Mouse (Mus musculus) forebrain, embryonic 10.5 days (tissue): ENCODE measurements around the gene Gpr171. TPM values are rescaled to one million over a fixed set of nuclear protein-coding genes. Genes with fewer than 3 reads are reported as not detected.
"Not testable (repeated sequence)": the region's sequence is repeated elsewhere in the genome, so short reads cannot be mapped to it uniquely, and the experiment has no call there.

Experiments used
- DNase-seq: peaks from one replicate; pipeline ENCODE4 v3.0.0-alpha.2; 2017; ENCODE audit warnings: low spot score; ENCODE audit errors: extremely low spot score
- H3K27ac ChIP-seq: fragments of 300-500 bp; sonication (generic); 2 replicates; pipeline ENCODE4 v1.5.1; 2016; ENCODE audit warnings: mild to moderate bottlenecking
- H3K27me3 ChIP-seq: fragments of 300-500 bp; sonication (generic); 2 replicates; pipeline ENCODE4 v1.6.1; 2016; ENCODE audit warnings: mild to moderate bottlenecking; ENCODE audit not compliant: poor library complexity, severe bottlenecking
- H3K36me3 ChIP-seq: fragments of 300-500 bp; sonication (generic); replicated peaks from 2 replicates; pipeline ENCODE4 v1.6.1; 2016; ENCODE audit warnings: mild to moderate bottlenecking, moderate library complexity
- H3K4me1 ChIP-seq: fragments of 300-500 bp; sonication (generic); 2 replicates; pipeline ENCODE4 v1.6.1; 2016
- H3K4me3 ChIP-seq: fragments of 300-500 bp; sonication (generic); 2 replicates; pipeline ENCODE4 v1.5.1; 2016; ENCODE audit warnings: mild to moderate bottlenecking, moderate library complexity
- H3K9me3 ChIP-seq: fragments of 300-500 bp; sonication (generic); 2 replicates; pipeline ENCODE4 v1.6.1; 2016; ENCODE audit warnings: mild to moderate bottlenecking, moderate library complexity
- WGBS: fragments of 180-500 bp; shearing (Covaris S2); methylation state at CpG from one replicate; pipeline ENCODE4 v1.1.7; 2016; 5-methylcytosine and 5-hydroxymethylcytosine counted together
- polyA plus RNA-seq: library from polyadenylated mRNA; unstranded; fragments of >200 nt; fragmentation: Nextera tagmentation; extraction: Ambion mirVana; gene quantifications from 2 replicates; pipeline ENCODE4 v1.2.1, GENCODE M21; 2016

Gene Gpr171
- polyA plus RNA-seq, 1 experiment from 2014 or later: 1.6 TPM

DNA sequence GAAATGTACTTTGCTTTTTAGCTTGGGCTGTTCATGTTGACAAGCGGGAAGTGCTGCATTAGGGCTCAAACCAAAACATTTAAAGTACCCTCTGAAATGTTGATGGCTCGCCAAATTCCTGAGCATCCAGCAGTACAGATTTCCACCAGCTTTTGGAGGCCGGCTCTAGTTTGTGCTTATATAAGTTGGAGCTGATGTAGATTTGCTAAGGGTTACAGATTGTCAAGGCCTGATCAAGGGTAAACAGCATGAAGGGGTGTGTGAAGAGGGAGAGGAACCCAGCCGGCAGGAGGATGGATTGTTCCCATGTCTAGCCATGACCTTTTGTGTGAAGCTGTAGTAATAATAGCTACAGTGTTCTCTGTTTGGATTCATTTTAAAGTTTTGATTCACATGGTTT lies 29.5 kb upstream of the Gpr171 start:
- H3K27ac ChIP-seq: no peak overlapping the region
- H3K36me3 ChIP-seq: no peaks in the 10 kb centered on the region
- no peak overlapping the region for H3K4me3 ChIP-seq
- DNase-seq: no peak
- H3K4me1 ChIP-seq: no peaks in the 10 kb centered on the region
- 92% methylated on average over 4 of the region's 4 CpGs for WGBS
- no peaks in the 10 kb centered on the region for H3K9me3 ChIP-seq
- H3K27me3 ChIP-seq: no peaks in the 10 kb centered on the region

GRCm38 (mm10) chr3:59130431-59130830 lies 28.8 kb upstream of the Gpr171 start:
- DNase-seq: no peak

GRCm38 (mm10) chr3:59129547-59129946 lies 27.9 kb upstream of the Gpr171 start:
- WGBS: 91% methylated on average over 3 of the region's 3 CpGs
- no peaks in the 10 kb centered on the region for H3K9me3 ChIP-seq
- DNase-seq: no peak
- no peaks in the 10 kb centered on the region for H3K36me3 ChIP-seq
- H3K27me3 ChIP-seq: no peaks in the 10 kb centered on the region
- no peak overlapping the region for H3K27ac ChIP-seq
- H3K4me3 ChIP-seq: no peak overlapping the region
- no peaks in the 10 kb centered on the region for H3K4me1 ChIP-seq

More at GRCm38 (mm10) chr3:59130431-59130830, 28.8 kb upstream of the Gpr171 start:
- Histone ChIP-seq H3K27ac (no peak overlapping the region), H3K36me3 (no peaks in the 10 kb centered on the region), H3K9me3 (no peaks in the 10 kb centered on the region), H3K27me3 (no peaks in the 10 kb centered on the region), H3K4me3 (no peak overlapping the region), H3K4me1 (no peaks in the 10 kb centered on the region)
- 79% methylated on average over 8 of the region's 8 CpGs for WGBS

GRCm38 (mm10) chr3:59128681-59129080 lies 27.1 kb upstream of the Gpr171 start:
- Histone ChIP-seq H3K36me3 (no peaks in the 10 kb centered on the region), H3K27ac (no peak overlapping the region), H3K27me3 (no peaks in the 10 kb centered on the region), H3K4me1 (0 out of 2 replicates have a peak, but pooled peaks cover 2% of the 10 kb centered on the region), H3K4me3 (no peak overlapping the region), H3K9me3 (no peaks in the 10 kb centered on the region)
- 79% methylated on average over 20 of the region's 20 CpGs for WGBS
- no peak for DNase-seq

DNA sequence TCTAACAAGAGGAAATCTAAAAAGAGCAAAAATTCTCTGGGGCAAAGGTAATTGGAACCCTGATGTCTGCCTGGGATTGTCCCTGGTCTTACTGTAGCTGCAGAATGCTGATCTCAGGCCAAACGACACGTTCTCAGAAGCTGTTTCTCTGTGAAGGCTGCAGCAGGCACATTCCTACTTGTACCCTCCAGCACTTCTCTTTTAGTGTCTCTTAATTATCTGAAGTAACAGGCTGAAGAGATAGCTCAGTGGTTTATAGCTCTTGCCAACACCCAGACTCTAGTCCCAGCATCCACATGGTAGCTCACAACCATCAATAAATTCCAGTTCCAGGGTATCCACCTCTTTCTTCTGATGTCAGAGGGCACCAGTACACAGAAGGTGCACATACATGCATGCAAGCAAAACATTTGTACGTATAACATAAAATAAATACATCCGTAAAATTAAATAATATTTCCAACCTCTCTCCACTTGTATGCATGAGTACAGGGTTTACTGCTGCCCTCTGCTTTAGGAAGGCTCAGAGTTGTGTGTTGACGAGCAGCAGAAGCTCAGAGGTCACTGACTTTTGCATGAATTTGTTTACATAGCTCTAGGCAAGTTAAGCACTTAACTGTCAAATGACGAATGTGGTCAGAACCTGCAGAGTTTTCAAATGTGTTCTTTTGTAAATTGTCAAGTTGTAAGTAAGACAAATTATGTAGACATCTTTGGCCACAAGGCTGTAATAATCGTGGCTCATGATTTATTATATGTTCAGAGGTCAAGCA lies 24.3 kb upstream of the Gpr171 start:
- no peaks in the 10 kb centered on the region for H3K36me3 ChIP-seq
- H3K4me1 ChIP-seq: peaks cover 11% of the 10 kb centered on the region
- no peaks in the 10 kb centered on the region for H3K9me3 ChIP-seq
- DNase-seq: no peak
- no peaks in the 10 kb centered on the region for H3K27me3 ChIP-seq
- no peak overlapping the region for H3K4me3 ChIP-seq
- H3K27ac ChIP-seq: no peak overlapping the region
- WGBS: 74% methylated on average over 7 of the region's 7 CpGs

- H3K27me3 ChIP-seq: no peaks in the 10 kb centered on the region
- WGBS: 78% methylated on average over 5 of the region's 5 CpGs
- H3K27ac ChIP-seq: no peak overlapping the region
- peaks cover 13% of the 10 kb centered on the region for H3K4me1 ChIP-seq
- no peak for DNase-seq
- no peaks in the 10 kb centered on the region for H3K9me3 ChIP-seq
- H3K36me3 ChIP-seq: no peaks in the 10 kb centered on the region
- no peak overlapping the region for H3K4me3 ChIP-seq
Observed at GRCm38 (mm10) chr3:59125022-59125421, 23.4 kb upstream of the Gpr171 start.

GRCm38 (mm10) chr3:59121780-59122449 lies 20.3 kb upstream of the Gpr171 start:
- DNase-seq: no peak
- Histone ChIP-seq H3K4me1 (peaks cover 13% of the 10 kb centered on the region), H3K27me3 (no peaks in the 10 kb centered on the region), H3K27ac (no peak overlapping the region), H3K4me3 (no peak overlapping the region), H3K9me3 (no peaks in the 10 kb centered on the region), H3K36me3 (no peaks in the 10 kb centered on the region)
- WGBS: 69% methylated on average over 7 of the region's 7 CpGs

DNA sequence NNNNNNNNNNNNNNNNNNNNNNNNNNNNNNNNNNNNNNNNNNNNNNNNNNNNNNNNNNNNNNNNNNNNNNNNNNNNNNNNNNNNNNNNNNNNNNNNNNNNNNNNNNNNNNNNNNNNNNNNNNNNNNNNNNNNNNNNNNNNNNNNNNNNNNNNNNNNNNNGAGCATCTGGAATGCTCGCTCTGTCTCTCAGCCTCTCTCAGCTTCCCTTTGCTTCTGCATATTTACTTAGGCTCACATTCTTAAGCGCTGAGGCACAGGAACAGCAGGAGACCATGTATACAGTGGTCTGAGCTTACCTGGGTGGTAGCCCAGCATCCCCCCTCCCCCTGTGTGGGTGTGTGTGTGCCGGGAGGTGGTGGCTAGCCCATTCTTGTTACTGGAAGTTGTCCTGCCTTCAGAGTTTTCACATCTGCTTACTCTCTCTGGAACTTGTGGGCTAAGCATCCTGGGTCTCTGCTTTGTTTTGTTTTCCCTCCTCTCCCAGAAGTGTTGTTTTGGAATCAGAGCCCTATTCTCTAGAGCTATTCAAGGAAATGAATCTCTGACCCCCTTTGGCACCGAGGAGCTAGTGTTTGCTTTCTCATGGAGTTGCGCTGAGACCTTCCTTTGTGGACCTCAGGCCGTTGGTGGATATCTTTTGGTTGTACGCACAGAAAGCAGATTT lies 19.6 kb upstream of the Gpr171 start:
- Histone ChIP-seq H3K4me1 (peaks cover 13% of the 10 kb centered on the region), H3K27ac (no peak overlapping the region), H3K27me3 (no peaks in the 10 kb centered on the region), H3K4me3 (no peak overlapping the region), H3K36me3 (no peaks in the 10 kb centered on the region), H3K9me3 (no peaks in the 10 kb centered on the region)
- no peak for DNase-seq
- WGBS: 37% methylated on average over 7 of the region's 7 CpGs

DNA sequence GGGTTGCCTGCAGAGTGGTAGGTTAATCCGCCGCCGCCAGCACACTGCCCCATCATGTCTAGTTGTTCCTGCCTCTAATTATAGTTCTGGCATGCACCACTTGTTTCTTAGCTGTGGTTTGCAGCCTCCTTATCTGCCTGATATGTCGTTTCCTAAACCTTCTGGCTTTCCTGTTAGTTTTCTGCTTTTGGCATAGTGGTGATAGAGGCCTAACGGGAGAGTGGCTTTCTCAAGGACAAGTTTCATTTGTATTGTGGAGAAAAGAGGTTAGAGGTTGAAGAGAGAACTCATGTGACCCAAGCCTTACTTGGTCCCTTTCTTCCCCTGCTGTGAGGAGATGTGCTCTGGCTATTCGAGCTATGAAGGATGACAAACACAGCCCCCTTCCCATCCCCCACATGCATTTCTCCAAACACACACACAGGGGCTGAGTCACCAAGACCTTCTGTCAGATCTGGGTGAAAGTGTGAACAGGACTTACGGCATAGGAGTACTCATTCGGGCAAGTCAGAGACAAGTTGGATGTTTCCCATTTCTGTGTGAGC lies 12.4 kb upstream of the Gpr171 start:
- WGBS: 91% methylated on average over 8 of the region's 8 CpGs
- Histone ChIP-seq H3K36me3 (peaks cover 8% of the 10 kb centered on the region), H3K27ac (no peak overlapping the region), H3K27me3 (no peaks in the 10 kb centered on the region), H3K4me1 (no peaks in the 10 kb centered on the region), H3K9me3 (no peaks in the 10 kb centered on the region), H3K4me3 (no peak overlapping the region)
- no peak for DNase-seq

DNA sequence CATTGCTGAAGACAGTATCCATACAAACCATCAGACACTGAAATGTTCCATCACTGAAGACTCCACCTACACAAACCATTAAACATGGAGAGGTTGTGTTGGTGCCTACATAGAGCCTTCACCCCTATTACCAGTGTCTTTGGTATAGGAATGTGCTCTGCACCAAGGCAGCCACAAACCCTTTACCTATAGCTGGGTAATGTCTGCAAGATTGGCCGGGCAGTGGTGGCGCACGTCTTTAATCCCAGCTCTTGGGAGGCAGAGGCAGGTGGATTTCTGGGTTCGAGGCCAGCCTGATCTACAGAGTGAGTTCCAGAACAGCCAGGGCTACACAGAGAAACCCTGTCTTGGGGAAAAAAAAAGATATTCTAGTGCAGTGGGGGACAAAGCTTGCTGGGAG lies 11.7 kb upstream of the Gpr171 start:
- 95% methylated on average over 4 of the region's 4 CpGs for WGBS
- H3K36me3 ChIP-seq, H3K9me3 ChIP-seq, DNase-seq, H3K27ac ChIP-seq, H3K4me1 ChIP-seq, H3K4me3 ChIP-seq, H3K27me3 ChIP-seq: not testable (repeated sequence)

GRCm38 (mm10) chr3:59111944-59112343 lies 10.3 kb upstream of the Gpr171 start:
- H3K4me1 ChIP-seq: no peaks in the 10 kb centered on the region
- H3K36me3 ChIP-seq: peaks cover 8% of the 10 kb centered on the region
- 86% methylated on average over 3 of the region's 3 CpGs for WGBS
- H3K27me3 ChIP-seq: no peaks in the 10 kb centered on the region
- no peaks in the 10 kb centered on the region for H3K9me3 ChIP-seq
- no peak overlapping the region for H3K27ac ChIP-seq
- DNase-seq: no peak
- H3K4me3 ChIP-seq: no peak overlapping the region

- not testable (repeated sequence) for DNase-seq, H3K27me3 ChIP-seq, H3K36me3 ChIP-seq, H3K27ac ChIP-seq, H3K9me3 ChIP-seq, H3K4me1 ChIP-seq, H3K4me3 ChIP-seq
- 90% methylated on average over 3 of the region's 3 CpGs for WGBS
Observed at GRCm38 (mm10) chr3:59109834-59110233, 8.2 kb upstream of the Gpr171 start.

- 93% methylated on average over 4 of the region's 4 CpGs for WGBS
- no peak for DNase-seq
- Histone ChIP-seq H3K27me3 (no peaks in the 10 kb centered on the region), H3K9me3 (no peaks in the 10 kb centered on the region), H3K4me3 (no peak overlapping the region), H3K36me3 (no peaks in the 10 kb centered on the region), H3K27ac (no peak overlapping the region), H3K4me1 (no peaks in the 10 kb centered on the region)
Observed at GRCm38 (mm10) chr3:59107439-59107838, 5.8 kb upstream of the Gpr171 start.
